7 mouse cellular contexts compared by ENCODE assay signal in genomic region chr4:148805161-148805810, GRCm38 (mm10). TPM values are rescaled to one million over a fixed set of nuclear protein-coding genes. Genes with fewer than 3 reads are reported as not detected.
A peak's percentile ranks its signal among the peaks of the same experiment; 100 is the strongest.
DNase-seq lines count a peak whose midpoint lies in the region; ATAC-seq and TF ChIP-seq lines count a peak whose summit lies in the region.

No protein-coding gene starts in this region.

- H3K9me3 ChIP-seq in embryonic facial prominence, embryonic 10.5 days, result no peaks in the 10 kb centered on the region
- no peaks in the 10 kb centered on the region for H3K9me3 ChIP-seq in heart, postnatal 0 days (replicated peaks; ENCODE audit: control insufficient read depth, low read length)
- H3K9me3 ChIP-seq in limb, embryonic 11.5 days (ENCODE audit: control insufficient read depth, low read length), result no peaks in the 10 kb centered on the region

- peak overlapping the region; percentile 94 for H3K9ac ChIP-seq in heart, postnatal 0 days (replicated peaks; ENCODE audit: low read depth, low read length)
- H3K9ac ChIP-seq in limb, embryonic 11.5 days (ENCODE audit: low read length), result peak overlapping the region; percentile 43

- peak overlapping the region; percentile 70 for H3K27ac ChIP-seq in embryonic facial prominence, embryonic 10.5 days (replicated peaks)
- peak overlapping the region; percentile 97 for H3K27ac ChIP-seq in heart, postnatal 0 days (ENCODE audit: low read depth)
- no peak overlapping the region for H3K27ac ChIP-seq in limb, embryonic 11.5 days (replicated peaks; ENCODE audit: low read depth, low read length)

- no peaks in the 10 kb centered on the region for H3K79me2 ChIP-seq in myocyte (ENCODE audit: control insufficient read depth, insufficient read depth)

- H3K27me3 ChIP-seq in embryonic facial prominence, embryonic 10.5 days (replicated peaks; ENCODE audit: low read depth, poor library complexity, severe bottlenecking), result peaks cover 99% of the 10 kb centered on the region
- H3K27me3 ChIP-seq in heart, postnatal 0 days (ENCODE audit: control insufficient read depth, insufficient read depth, low read length), result no peaks in the 10 kb centered on the region
- H3K27me3 ChIP-seq in limb, embryonic 11.5 days (ENCODE audit: control insufficient read depth, insufficient read depth, low read length), result peaks cover 32% of the 10 kb centered on the region
- H3K27me3 ChIP-seq in myocyte (ENCODE audit: control insufficient read depth, insufficient read depth, insufficient read length), result peaks cover 29% of the 10 kb centered on the region

- ATAC-seq in heart, postnatal 0 days (ENCODE audit: insufficient read depth, low read depth), result peak; percentile 8; the same call in 1 of the 2 replicates
- ATAC-seq in limb, embryonic 11.5 days (ENCODE audit: insufficient number of reproducible peaks, low FRiP score, low TSS enrichment, low read depth), result no peak

- peak overlapping the region; percentile 76 for H3K4me3 ChIP-seq in embryonic facial prominence, embryonic 10.5 days
- peak overlapping the region; percentile 98 for H3K4me3 ChIP-seq in heart, postnatal 0 days (ENCODE audit: low read depth, low read length)
- H3K4me3 ChIP-seq in limb, embryonic 11.5 days (ENCODE audit: low read depth, low read length), result peak overlapping the region; percentile 61
- H3K4me3 ChIP-seq in myocyte, result peak overlapping the region; percentile 52

- under 1% methylated on average over 42 of the region's 42 CpGs for WGBS in embryonic facial prominence, embryonic 10.5 days
- 1% methylated on average over 42 of the region's 42 CpGs for WGBS in heart, postnatal 0 days
- WGBS in limb, embryonic 11.5 days, result under 1% methylated on average over 41 of the region's 42 CpGs

- TF ChIP-seq POLR2A in myocyte (IDR thresholded peaks at IDR 0.05; ENCODE audit: insufficient read length, low read depth), result no peak

- peak overlapping the region; percentile 0 for H3ac ChIP-seq in myocyte (ENCODE audit: control insufficient read depth, insufficient read length)

- no peak for TF ChIP-seq EP300 in heart, postnatal 0 days (IDR thresholded peaks at IDR 0.05; ENCODE audit: low read depth)

- H3K4me2 ChIP-seq in heart, postnatal 0 days (ENCODE audit: low read depth, low read length), result peak overlapping the region; percentile 78
- H3K4me2 ChIP-seq in limb, embryonic 11.5 days (ENCODE audit: low read depth, severe bottlenecking), result peak overlapping the region; percentile 100
- peak overlapping the region; percentile 69 for H3K4me2 ChIP-seq in myocyte (ENCODE audit: low read depth)

- peak; percentile 42 for DNase-seq in adrenal gland, adult 2 months
- peak; percentile 59 for DNase-seq in embryonic facial prominence, embryonic 10.5 days (ENCODE audit: low spot score)
- DNase-seq in heart, postnatal 0 days (ENCODE audit: low spot score), result peak; percentile 43
- peak; percentile 52 for DNase-seq in limb, embryonic 11.5 days (ENCODE audit: low spot score)
- no peak for DNase-seq in left cerebral cortex, postnatal 4 days
- DNase-seq in frontal cortex, postnatal 25 days (ENCODE audit: low spot score in 2 of 2), result no peak

- H3K36me3 ChIP-seq in embryonic facial prominence, embryonic 10.5 days (replicated peaks), result no peaks in the 10 kb centered on the region
- no peaks in the 10 kb centered on the region for H3K36me3 ChIP-seq in heart, postnatal 0 days (replicated peaks; ENCODE audit: control insufficient read depth, insufficient read depth, low read length)
- H3K36me3 ChIP-seq in limb, embryonic 11.5 days (ENCODE audit: control insufficient read depth, insufficient read depth, low read length), result no peaks in the 10 kb centered on the region
- H3K36me3 ChIP-seq in myocyte (ENCODE audit: control insufficient read depth, insufficient read depth), result no peaks in the 10 kb centered on the region

- no peak for TF ChIP-seq CTCF in heart, postnatal 0 days (IDR thresholded peaks at IDR 0.05; ENCODE audit: low read depth)

- intact Hi-C loops in left cerebral cortex, postnatal 4 days (cut with DNase I), result no loop called here

- H3K4me1 ChIP-seq in embryonic facial prominence, embryonic 10.5 days, result peaks cover 65% of the 10 kb centered on the region
- H3K4me1 ChIP-seq in heart, postnatal 0 days (ENCODE audit: control insufficient read depth, insufficient read depth), result peaks cover 21% of the 10 kb centered on the region
- peaks cover 32% of the 10 kb centered on the region for H3K4me1 ChIP-seq in limb, embryonic 11.5 days (ENCODE audit: control insufficient read depth, insufficient read depth, low read length)

TF ChIP-seq in myocyte, 11 proteins besides CTCF, POLR2A, EP300 and RAD21:
- TF ChIP-seq REST (IDR thresholded peaks at IDR 0.05; ENCODE audit: insufficient read depth, insufficient read length) (no peak), TCF3 (IDR thresholded peaks at IDR 0.05; ENCODE audit: insufficient read length, low read depth) (no peak), TCF12 (IDR thresholded peaks at IDR 0.05; ENCODE audit: insufficient read depth, poor library complexity, severe bottlenecking) (no peak), CEBPB (IDR thresholded peaks at IDR 0.05; ENCODE audit: insufficient read depth, poor library complexity, severe bottlenecking) (no peak), E2F4 (IDR thresholded peaks at IDR 0.05; ENCODE audit: insufficient read depth) (no peak), SRF (IDR thresholded peaks at IDR 0.05; ENCODE audit: control insufficient read depth, insufficient read length, low read depth) (no peak), MYOG (IDR thresholded peaks at IDR 0.05; ENCODE audit: control insufficient read depth in 1 of 3, insufficient read depth in 1 of 3, insufficient read length in 2 of 3, low read depth in 2 of 3) (no peak), MAX (IDR thresholded peaks at IDR 0.05; ENCODE audit: low read depth) (no peak), POLR2AphosphoS2 (IDR thresholded peaks at IDR 0.05; ENCODE audit: insufficient read length, low read depth) (no peak), USF1 (IDR thresholded peaks at IDR 0.05; ENCODE audit: low read depth) (no peak), MYOD1 (IDR thresholded peaks at IDR 0.05; ENCODE audit: control insufficient read depth in 1 of 3, insufficient read length in 2 of 3, low read depth in 2 of 3) (no peak)
TF ChIP-seq in myocyte: peak in this region for 0.

RNA-seq across cellular contexts. Expression of gene Casz1, which starts 1.1 kb away (rescaled TPM):
- total RNA-seq in adrenal gland, adult 2 months (2021), result 1 to 10 TPM; 4.3 to 7.4 TPM
- polyA plus RNA-seq in adrenal gland, adult 2 months (2012; rRNA removed), result 5.5 and 7.9 TPM in 2 replicates
- polyA plus RNA-seq in embryonic facial prominence, embryonic 10.5 days (2016; fragmentation: Nextera tagmentation; extraction: Ambion mirVana), result 3.7 and 3.9 TPM in 2 replicates
- total RNA-seq in heart, postnatal 0 days (2014; rRNA removed; ENCODE audit: low replicate concordance), result 42.6 and 45.4 TPM in 2 replicates
- polyA plus RNA-seq in heart, postnatal 0 days (2015; fragmentation: Nextera tagmentation; extraction: Ambion mirVana), result 13.7 and 16.4 TPM in 2 replicates
- polyA plus RNA-seq in limb, embryonic 11.5 days (2014; fragmentation: Nextera tagmentation; extraction: Ambion mirVana), result 1.5 and 1.6 TPM in 2 replicates
- 11.1 TPM for polyA plus RNA-seq in myocyte (2012; fragmentation: generic; extraction: Trizol)
- total RNA-seq in left cerebral cortex, postnatal 4 days (2021), result 1 to 10 TPM; 1.1 to 2.4 TPM

Comparison
In these comparisons a context has a peak if more than half of its experiments do, and no peak if none do; other contexts are left out.
1. DNase-seq: peak in adrenal gland, adult 2 months (single experiment), embryonic facial prominence, embryonic 10.5 days (single experiment), heart, postnatal 0 days (single experiment) and limb, embryonic 11.5 days (single experiment); none in left cerebral cortex, postnatal 4 days (single experiment) and frontal cortex, postnatal 25 days (0 of 2).
2. Peak in every context shown above with its lines, with median percentiles within 50 percentile points of each other: H3K4me3 ChIP-seq and H3K4me2 ChIP-seq.